Mouse (Mus musculus): ENCODE results near the gene Wap. TPM values are rescaled to one million over a fixed set of nuclear protein-coding genes. Genes with fewer than 3 reads are reported as not detected.

The Wap gene
- polyA plus RNA-seq, 1 experiment from 2014 or later, result not detected

GRCm38 (mm10) chr11:6625478-6626387 is 12.7 kb downstream of the Wap start, which contains the start of gene Tbrg4:
Gene Tbrg4, minus strand, starts transcription at chr11:6626067.
- Histone ChIP-seq H3K27ac (ENCODE audit: low read depth, low read length) (peak within 1 kb of the TSS; percentile 87), H3K9ac (ENCODE audit: low read depth, low read length) (peak within 1 kb of the TSS; percentile 89), H3K36me3 (ENCODE audit: control insufficient read depth, insufficient read depth, low read length) (peaks cover 23% of the 10 kb centered on the region), H3K4me1 (ENCODE audit: control insufficient read depth, insufficient read depth, low read length) (peaks cover 15% of the 10 kb centered on the region), H3K9me3 (replicated peaks; ENCODE audit: control insufficient read depth, low read length) (no peaks in the 10 kb centered on the region), H3K4me2 (peak within 1 kb of the TSS; percentile 89), H3K27me3 (ENCODE audit: control insufficient read depth, insufficient read depth, low read length) (no peaks in the 10 kb centered on the region), H3K4me3 (ENCODE audit: low read depth, low read length) (peak within 1 kb of the TSS; percentile 72)
- peak; percentile 92 for ATAC-seq (replicated peaks; ENCODE audit: insufficient number of reproducible peaks, low FRiP score, low TSS enrichment)
- WGBS (ENCODE audit: insufficient replicate concordance), result under 1% methylated on average over 66 of the region's 66 CpGs

GRCm38 (mm10) chr11:6624619-6625382 is 13.6 kb downstream of the Wap start:
- peaks cover 32% of the 10 kb centered on the region for H3K36me3 ChIP-seq (ENCODE audit: control insufficient read depth, insufficient read depth, low read length)
- peaks cover 15% of the 10 kb centered on the region for H3K4me1 ChIP-seq (ENCODE audit: control insufficient read depth, insufficient read depth, low read length)
- H3K27ac ChIP-seq (ENCODE audit: low read depth, low read length), result no peak overlapping the region
- no peaks in the 10 kb centered on the region for H3K9me3 ChIP-seq (replicated peaks; ENCODE audit: control insufficient read depth, low read length)
- 59% methylated on average over 14 of the region's 14 CpGs for WGBS (ENCODE audit: insufficient replicate concordance)
- H3K9ac ChIP-seq (ENCODE audit: low read depth, low read length), result peak overlapping the region; percentile 89
- ATAC-seq (replicated peaks; ENCODE audit: insufficient number of reproducible peaks, low FRiP score, low TSS enrichment), result no peak
- H3K27me3 ChIP-seq (ENCODE audit: control insufficient read depth, insufficient read depth, low read length), result no peaks in the 10 kb centered on the region
- peak overlapping the region; percentile 72 for H3K4me3 ChIP-seq (ENCODE audit: low read depth, low read length)
- H3K4me2 ChIP-seq, result peak overlapping the region; percentile 89

- Histone ChIP-seq H3K9ac (ENCODE audit: low read depth, low read length) (no peak overlapping the region), H3K4me2 (peak overlapping the region; percentile 89), H3K27me3 (ENCODE audit: control insufficient read depth, insufficient read depth, low read length) (no peaks in the 10 kb centered on the region), H3K9me3 (replicated peaks; ENCODE audit: control insufficient read depth, low read length) (no peaks in the 10 kb centered on the region), H3K4me1 (ENCODE audit: control insufficient read depth, insufficient read depth, low read length) (peaks cover 15% of the 10 kb centered on the region), H3K27ac (ENCODE audit: low read depth, low read length) (no peak overlapping the region), H3K36me3 (ENCODE audit: control insufficient read depth, insufficient read depth, low read length) (peaks cover 42% of the 10 kb centered on the region), H3K4me3 (ENCODE audit: low read depth, low read length) (no peak overlapping the region)
- 87% methylated on average over 10 of the region's 10 CpGs for WGBS (ENCODE audit: insufficient replicate concordance)
- no peak for ATAC-seq (replicated peaks; ENCODE audit: insufficient number of reproducible peaks, low FRiP score, low TSS enrichment)
These were observed 14.7 kb downstream of the Wap start for GRCm38 (mm10) chr11:6623704-6624103.

- H3K9me3 ChIP-seq (replicated peaks; ENCODE audit: control insufficient read depth, low read length), result no peaks in the 10 kb centered on the region
- no peak overlapping the region for H3K4me2 ChIP-seq
- H3K4me3 ChIP-seq (ENCODE audit: low read depth, low read length), result no peak overlapping the region
- H3K36me3 ChIP-seq (ENCODE audit: control insufficient read depth, insufficient read depth, low read length), result peaks cover 49% of the 10 kb centered on the region
- ATAC-seq (replicated peaks; ENCODE audit: insufficient number of reproducible peaks, low FRiP score, low TSS enrichment), result no peak
- H3K4me1 ChIP-seq (ENCODE audit: control insufficient read depth, insufficient read depth, low read length), result no peaks in the 10 kb centered on the region
- 86% methylated on average over 12 of the region's 12 CpGs for WGBS (ENCODE audit: insufficient replicate concordance)
- H3K9ac ChIP-seq (ENCODE audit: low read depth, low read length), result no peak overlapping the region
- H3K27me3 ChIP-seq (ENCODE audit: control insufficient read depth, insufficient read depth, low read length), result no peaks in the 10 kb centered on the region
- H3K27ac ChIP-seq (ENCODE audit: low read depth, low read length), result no peak overlapping the region
These were observed 22.9 kb downstream of the Wap start for GRCm38 (mm10) chr11:6615250-6616205.

- peaks cover 50% of the 10 kb centered on the region for H3K27me3 ChIP-seq (ENCODE audit: control insufficient read depth, insufficient read depth, low read length)
- ATAC-seq (replicated peaks; ENCODE audit: insufficient number of reproducible peaks, low FRiP score, low TSS enrichment), result 0 out of 2 replicates have a peak, but pooled peaks have one; percentile 8
These were observed 32.7 kb downstream of the Wap start, which contains the start of gene Nacad for GRCm38 (mm10) chr11:6605491-6606399. Gene Nacad, minus strand, starts transcription at chr11:6606053.

GRCm38 (mm10) chr11:6605021-6605481 is 33.4 kb downstream of the Wap start:
- ATAC-seq (replicated peaks; ENCODE audit: insufficient number of reproducible peaks, low FRiP score, low TSS enrichment), result no peak
- H3K9ac ChIP-seq (ENCODE audit: low read depth, low read length), result 0 out of 2 replicates have a peak overlapping the region, but pooled peaks have one; percentile 56

More at GRCm38 (mm10) chr11:6605491-6606399, 32.7 kb downstream of the Wap start, which contains the start of gene Nacad:
- H3K9me3 ChIP-seq (replicated peaks; ENCODE audit: control insufficient read depth, low read length), result no peaks in the 10 kb centered on the region
- peak within 1 kb of the TSS; percentile 38 for H3K4me3 ChIP-seq (ENCODE audit: low read depth, low read length)
- H3K4me1 ChIP-seq (ENCODE audit: control insufficient read depth, insufficient read depth, low read length), result peaks cover 24% of the 10 kb centered on the region
- H3K36me3 ChIP-seq (ENCODE audit: control insufficient read depth, insufficient read depth, low read length), result no peaks in the 10 kb centered on the region
- 0 out of 2 replicates have a peak within 1 kb of the TSS, but pooled peaks have one; percentile 56 for H3K9ac ChIP-seq (ENCODE audit: low read depth, low read length)
- H3K27ac ChIP-seq (ENCODE audit: low read depth, low read length), result no peak within 1 kb of the TSS
- 7% methylated on average over 41 of the region's 41 CpGs for WGBS (ENCODE audit: insufficient replicate concordance)
- H3K4me2 ChIP-seq, result peak within 1 kb of the TSS; percentile 68

GRCm38 (mm10) chr11:6604604-6604936 is 33.9 kb downstream of the Wap start:
- H3K9ac ChIP-seq (ENCODE audit: low read depth, low read length), result no peak overlapping the region
- peaks cover 55% of the 10 kb centered on the region for H3K27me3 ChIP-seq (ENCODE audit: control insufficient read depth, insufficient read depth, low read length)
- no peaks in the 10 kb centered on the region for H3K9me3 ChIP-seq (replicated peaks; ENCODE audit: control insufficient read depth, low read length)
- no peak overlapping the region for H3K27ac ChIP-seq (ENCODE audit: low read depth, low read length)
- H3K36me3 ChIP-seq (ENCODE audit: control insufficient read depth, insufficient read depth, low read length), result no peaks in the 10 kb centered on the region
- no peak for ATAC-seq (replicated peaks; ENCODE audit: insufficient number of reproducible peaks, low FRiP score, low TSS enrichment)
- H3K4me2 ChIP-seq, result no peak overlapping the region; the same call in 1 of the 2 replicates
- H3K4me1 ChIP-seq (ENCODE audit: control insufficient read depth, insufficient read depth, low read length), result peaks cover 28% of the 10 kb centered on the region
- no peak overlapping the region for H3K4me3 ChIP-seq (ENCODE audit: low read depth, low read length)

More at GRCm38 (mm10) chr11:6605021-6605481, 33.4 kb downstream of the Wap start:
- H3K27me3 ChIP-seq (ENCODE audit: control insufficient read depth, insufficient read depth, low read length), result peaks cover 55% of the 10 kb centered on the region
- peaks cover 24% of the 10 kb centered on the region for H3K4me1 ChIP-seq (ENCODE audit: control insufficient read depth, insufficient read depth, low read length)
- 14% methylated on average over 13 of the region's 13 CpGs for WGBS (ENCODE audit: insufficient replicate concordance)
- H3K27ac ChIP-seq (ENCODE audit: low read depth, low read length), result no peak overlapping the region
- H3K36me3 ChIP-seq (ENCODE audit: control insufficient read depth, insufficient read depth, low read length), result no peaks in the 10 kb centered on the region
- no peaks in the 10 kb centered on the region for H3K9me3 ChIP-seq (replicated peaks; ENCODE audit: control insufficient read depth, low read length)
- peak overlapping the region; percentile 38 for H3K4me3 ChIP-seq (ENCODE audit: low read depth, low read length)
- peak overlapping the region; percentile 68 for H3K4me2 ChIP-seq

Data from heart, embryonic 11.5 days (tissue).